Mouse (Mus musculus) 3T3-L1 (cell line): ENCODE measurements around the gene Wwox.

Experiments used
- DNase-seq: peaks from one replicate; pipeline ENCODE4 v3.0.0-alpha.2; 2015; ENCODE audit warnings: low read depth, low spot score

The Wwox gene

DNA sequence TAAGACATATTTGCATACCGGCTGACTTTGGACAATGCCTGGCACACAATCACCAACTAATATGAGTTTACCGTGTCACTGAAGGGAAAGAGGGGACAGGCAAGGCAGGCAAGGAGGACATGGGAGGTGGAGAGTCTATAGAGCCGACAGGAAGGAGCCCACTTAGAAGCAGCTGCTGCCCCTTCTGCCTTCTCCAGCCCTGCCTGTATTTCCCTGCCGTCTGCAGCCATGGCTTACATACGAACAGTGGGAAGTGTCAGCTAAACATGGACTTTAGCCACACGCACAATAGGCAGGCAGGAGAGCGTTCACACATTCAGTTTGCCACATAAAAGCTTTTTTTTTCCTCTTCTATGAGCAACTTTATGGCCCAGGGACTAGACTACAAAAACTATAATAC, 863.0 kb downstream of the Wwox start:
- DNase-seq, result no peak

DNA sequence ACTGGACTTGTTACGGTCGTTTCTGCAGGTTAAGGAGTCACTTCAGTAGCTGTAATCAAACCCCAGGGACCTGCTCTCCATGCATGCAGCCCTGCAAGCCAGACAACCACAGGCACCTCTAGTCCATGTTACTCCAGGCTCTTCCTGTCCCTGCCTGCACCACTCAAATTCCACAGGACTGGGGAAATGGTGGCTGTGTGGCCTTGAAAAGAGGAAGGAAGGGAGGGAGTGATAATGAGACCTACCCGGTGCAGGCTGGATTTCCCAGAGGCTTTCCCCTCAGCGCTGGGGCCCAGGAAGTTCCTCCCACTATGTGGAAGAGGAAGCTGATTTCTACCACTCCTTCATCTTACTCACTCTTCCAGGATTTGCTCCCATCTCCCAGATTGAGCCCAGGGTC, 868.0 kb downstream of the Wwox start:
- DNase-seq, result no peak

DNA sequence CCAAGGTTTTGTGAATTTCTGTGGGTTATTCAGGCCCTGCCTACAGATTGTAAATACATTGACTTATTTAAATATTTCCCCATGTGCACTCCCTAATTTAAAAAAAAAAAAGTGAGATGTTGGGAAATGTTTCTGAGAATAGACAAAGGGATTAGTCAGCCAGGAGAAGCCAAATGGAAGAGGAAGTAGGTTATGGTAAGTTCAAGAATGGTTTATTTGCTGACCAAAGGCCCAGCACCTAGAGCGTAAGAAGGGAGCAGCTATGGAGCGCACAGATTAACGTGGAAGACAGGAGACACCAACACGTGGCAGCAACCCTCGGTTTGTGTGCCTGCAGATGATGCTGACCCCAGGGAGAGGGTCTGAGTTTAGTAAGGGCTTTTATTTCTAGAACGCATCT, 871.5 kb downstream of the Wwox start:
- DNase-seq, result no peak

DNA sequence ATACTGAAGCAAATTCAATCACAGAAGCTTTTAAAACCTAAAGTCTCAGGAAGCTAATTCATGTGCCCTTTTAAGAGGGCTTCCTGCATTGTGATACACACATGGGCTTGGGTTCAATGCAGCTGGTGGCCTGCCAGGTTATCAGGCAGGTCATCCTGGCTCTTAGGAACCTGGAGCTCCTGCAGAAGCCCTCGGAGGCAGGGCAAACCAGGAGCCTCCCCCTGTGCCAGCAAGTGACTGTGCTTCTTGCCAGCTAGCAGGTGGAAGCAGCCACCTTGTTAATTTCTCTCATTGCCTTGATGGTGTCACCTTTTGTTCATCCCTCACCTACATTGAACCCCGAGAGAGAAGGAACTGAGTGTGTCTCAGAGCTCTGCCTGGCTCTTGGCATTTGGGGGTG, 872.9 kb downstream of the Wwox start:
- DNase-seq, result no peak

DNA sequence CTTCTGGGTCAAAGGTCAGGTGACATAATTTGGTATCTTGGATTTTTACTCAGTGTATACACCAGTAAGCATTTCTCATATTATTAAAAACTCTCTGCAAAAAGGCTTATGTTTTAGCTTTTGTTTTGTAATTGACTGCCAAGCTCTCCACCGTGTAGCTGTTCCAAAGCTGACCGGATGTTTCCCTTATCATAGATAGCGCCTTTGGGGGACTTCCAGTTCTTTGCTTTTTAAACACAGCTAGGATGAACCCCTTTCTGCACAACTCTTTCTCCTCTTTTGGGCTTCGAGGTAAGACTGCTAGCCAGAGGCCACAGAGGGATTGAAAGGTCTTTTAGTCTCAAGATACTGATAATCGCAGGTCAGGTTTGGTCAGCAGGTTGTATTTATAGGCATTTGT, 883.0 kb downstream of the Wwox start:
- no peak for DNase-seq

DNA sequence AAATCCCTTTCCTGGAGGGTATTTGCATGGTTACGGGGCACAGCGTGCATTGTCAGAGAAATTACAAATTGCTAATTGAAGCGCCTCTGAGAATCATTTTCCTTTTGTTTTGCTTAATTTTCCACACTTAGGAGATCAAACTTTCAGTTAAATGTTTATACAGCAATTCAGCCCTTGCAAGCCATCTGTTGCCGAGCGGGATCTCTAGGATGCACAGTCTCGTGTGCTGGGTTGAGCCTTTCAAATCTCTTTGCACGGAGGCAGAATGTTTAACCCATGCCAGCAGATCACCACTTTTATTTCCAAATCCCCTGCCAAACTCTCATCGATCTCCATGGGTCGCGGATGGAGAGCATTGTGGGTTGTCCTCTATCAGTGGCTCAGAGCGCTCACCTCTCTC, 891.2 kb downstream of the Wwox start:
- no peak for DNase-seq

DNA sequence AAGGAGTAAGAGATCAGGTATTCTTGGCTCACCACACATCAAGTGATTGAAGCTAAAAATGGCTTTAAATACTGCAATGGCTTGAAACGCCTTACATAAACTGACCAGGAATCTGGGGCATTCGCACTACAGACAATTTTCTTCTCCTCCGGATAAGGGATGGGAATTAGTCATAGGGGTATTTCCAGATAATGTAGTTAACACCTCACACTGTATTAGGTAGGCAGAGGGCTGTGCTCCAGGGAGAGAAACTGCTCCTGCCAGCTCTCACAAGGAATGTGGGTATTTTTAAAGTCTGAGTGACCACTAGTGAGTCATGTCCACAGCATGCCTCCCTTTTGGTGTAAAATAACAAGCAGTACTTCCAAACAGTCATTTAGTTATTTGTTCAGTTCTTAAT, 894.5 kb downstream of the Wwox start:
- peak; percentile 66 for DNase-seq

DNA sequence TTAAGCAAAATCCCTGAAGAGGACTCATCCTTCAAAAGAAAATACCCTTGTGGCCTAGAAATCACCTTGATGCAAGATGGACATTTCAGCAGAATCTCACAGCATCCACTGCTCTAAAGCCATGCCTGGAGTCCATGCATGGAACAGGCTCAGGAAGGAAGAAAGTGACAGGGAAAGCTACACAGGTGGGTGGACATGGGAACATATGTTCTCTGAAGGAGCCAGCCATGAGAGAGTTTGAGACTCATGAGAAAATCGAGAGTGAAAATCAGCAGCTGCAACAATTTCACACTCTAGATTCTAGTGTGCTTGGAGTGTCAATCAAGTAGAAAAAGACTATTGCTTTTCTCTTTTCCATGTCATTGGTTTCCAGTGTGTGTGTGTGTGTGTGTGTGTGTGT, 896.9 kb downstream of the Wwox start:
- DNase-seq, result no peak

DNA sequence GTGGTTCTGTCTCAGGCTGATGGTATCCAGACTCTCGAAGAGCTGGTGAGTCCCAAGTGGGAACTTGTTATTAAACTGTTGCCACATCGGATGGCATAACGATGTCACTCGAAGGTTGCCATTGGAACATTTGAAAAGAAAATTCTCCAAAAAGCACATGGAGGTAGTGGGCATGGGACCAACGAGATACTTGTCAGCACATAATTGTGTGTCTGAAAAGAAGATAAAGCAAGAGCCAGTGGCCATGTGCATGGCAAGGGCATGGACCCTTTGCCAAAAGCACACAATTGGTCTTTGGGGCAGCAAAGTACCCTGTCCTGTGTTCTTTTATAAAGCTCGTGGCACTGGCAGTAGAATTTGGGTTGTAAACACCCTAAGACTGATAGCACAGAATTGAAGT, 909.2 kb downstream of the Wwox start:
- no peak for DNase-seq

DNA sequence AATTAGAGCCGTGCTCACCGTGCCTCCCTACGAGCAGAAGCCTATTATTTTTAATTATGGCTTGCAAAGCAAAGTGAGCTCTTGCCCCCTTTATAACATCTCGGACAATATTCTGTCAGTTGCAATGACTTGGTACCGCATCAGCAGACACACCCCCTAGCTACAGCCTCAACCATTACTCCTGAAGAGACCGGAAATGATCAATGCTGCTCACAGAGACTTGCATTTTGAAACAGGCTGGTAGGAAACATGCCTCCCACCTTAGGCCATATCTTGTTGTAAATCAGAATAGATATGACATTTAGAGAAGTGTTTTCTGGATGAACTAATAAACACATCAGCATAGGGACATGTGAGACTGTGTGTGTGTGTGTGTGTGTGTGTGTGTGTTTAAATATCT, 911.3 kb downstream of the Wwox start:
- DNase-seq, result no peak

DNA sequence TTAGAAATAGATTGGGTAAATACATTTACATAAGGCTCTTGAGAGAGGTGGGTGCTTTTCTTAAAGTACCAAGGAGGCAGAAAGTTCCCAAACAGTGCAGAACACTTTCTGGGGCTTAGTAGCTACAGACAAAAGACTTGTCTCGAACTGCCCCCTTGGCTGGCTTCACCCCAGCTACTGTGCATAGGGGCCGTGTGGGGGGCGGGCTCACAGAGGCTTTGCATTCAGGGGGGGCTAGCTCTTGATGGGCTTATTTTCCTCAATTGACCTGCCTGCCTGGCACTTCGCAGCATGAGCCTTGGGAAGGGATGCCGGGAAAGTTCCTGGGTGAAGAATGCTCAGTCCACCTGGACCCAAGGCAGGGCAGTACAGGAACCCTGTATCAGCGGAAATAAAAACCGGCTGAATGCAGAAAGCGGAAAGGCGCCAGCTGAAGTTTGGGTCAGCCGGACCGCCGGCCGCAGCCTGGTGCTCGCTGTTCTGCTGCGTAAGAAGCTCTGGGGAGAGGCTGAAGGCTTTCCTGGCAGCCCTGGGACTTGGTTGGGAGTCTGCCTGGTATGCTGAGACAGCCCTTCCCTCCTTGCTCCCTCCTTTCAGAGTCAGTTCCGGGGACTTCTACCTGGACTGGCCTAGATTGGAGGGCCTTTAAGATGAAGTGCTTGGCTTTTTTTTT, 918.3 kb downstream of the Wwox start:
- DNase-seq, result no peak

DNA sequence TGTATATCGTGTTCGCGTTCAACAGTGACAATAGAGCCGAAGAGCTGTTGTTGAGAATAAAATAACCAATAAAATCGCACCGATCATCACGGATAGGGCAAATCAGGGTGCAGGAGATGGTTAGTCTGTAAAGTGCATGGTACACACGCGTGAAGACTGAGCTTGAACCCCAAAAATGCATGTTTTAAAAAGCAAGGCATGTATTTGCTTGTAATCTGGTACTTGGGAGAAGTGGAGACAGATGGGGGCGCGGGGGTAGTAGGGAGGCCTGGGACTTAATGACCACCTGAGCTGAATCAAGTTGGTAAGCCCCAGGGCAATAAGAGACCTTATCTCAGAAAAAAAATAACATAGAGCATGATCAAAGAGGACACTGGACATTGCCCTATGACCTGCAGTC, 919.0 kb downstream of the Wwox start:
- DNase-seq, result no peak

DNA sequence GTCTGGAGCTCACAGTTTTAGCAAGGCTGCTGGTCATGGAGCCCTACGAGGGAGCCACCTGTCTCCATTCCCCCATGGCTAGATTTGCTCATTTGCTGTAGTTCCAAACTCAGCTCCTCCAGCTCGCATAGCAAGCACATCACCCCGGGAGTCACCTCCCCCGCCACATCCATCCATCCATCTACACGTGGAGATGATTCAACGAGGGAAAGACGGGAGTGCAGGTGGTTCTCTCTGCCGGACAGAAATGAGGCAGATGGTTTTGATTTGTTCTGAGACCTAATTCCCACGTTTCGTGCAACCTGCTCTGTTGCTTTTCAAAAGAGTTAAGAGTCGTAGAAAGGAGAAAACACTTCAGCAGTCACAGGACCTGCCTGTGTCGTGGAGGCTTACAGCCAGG, 920.2 kb downstream of the Wwox start:
- no peak for DNase-seq

DNA sequence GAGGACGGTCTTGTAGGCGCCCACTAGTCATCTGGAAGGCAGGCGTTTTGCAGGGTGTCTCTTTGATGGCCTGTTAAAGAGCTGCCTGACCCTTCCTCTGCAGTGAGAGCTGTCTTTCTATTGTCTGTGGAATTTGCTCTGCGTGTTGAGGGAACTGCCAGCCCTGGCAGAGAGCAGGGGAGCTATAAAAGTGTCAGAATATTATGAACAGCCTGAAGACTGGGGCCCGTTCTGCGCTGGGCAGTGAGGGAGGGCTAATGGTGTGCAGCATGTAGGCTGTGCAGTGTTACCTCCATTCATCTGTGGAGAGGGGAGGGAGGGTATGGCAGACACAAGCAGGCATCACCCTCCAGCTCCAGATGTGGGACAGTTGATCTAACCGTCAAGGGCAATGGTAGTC, 923.1 kb downstream of the Wwox start:
- DNase-seq, result no peak

DNA sequence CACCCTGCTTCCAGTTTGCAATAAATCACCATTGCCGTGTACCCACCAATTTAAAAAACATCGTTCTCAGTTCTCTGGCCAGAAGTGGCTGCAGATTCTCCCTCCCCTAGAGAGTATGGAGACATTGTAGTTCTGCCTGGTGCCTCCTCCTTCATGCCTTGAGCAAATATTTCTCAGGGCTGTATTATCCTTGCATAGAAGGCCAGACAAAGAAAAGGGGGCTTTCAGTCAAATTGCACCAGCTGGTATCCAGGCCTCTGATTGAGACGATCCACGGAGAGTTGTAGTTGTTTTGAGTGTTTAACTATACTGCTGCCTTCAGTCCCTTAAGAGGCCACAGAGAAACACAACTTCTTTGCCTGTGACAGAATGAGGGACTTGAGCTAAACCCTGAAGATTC, 935.5 kb downstream of the Wwox start:
- no peak for DNase-seq

DNA sequence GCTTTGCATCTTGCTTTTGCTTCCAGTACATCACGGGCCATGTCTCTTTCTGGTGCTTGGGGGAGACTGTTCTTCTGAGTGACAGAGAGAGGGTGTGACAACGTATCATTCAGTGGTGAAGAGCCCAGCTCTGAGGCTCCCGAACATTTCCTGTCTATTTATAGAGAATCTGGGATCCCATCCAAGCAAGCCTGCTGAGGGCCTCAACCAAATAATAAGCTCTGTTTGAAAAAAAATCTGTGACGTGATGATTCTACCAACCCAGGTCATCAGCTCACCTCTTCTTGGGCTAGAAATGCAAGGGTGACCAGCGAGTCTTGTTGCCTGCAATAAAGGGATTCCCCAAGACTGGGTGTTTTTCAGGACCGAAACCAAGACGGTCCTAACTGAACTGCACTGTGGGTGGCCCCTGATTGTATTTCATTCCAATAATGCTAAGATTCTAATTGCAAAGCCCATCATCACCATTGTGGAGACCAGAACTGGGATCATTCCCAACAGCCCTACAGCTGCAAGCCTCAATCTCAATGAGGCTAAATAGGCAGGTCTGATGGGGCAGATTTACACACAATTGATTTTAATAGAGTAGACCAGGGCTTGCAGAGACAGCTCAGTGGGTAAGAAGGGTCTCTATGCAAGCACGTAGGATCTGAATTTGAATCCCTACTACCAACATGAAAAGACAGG, 936.0 kb downstream of the Wwox start:
- peak; percentile 34 for DNase-seq

DNA sequence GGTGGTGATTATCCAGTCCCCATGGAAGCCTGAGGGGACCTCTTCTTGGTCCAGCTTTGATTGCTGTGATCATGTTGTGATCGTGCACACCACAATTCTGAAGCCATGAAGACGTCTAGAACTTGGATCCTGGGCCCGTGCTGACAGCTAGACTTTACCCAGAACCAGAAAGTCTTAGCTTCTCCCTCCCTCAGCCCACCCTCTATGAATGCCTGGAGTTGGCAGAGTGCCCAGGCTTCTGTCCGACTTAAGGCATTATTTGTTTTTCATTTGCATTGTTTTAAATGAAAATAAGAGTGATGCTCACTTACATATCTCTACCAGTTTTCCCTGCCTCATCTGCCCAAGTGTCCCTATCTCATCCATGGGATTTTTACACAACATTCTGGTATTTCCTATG, 937.9 kb downstream of the Wwox start:
- no peak for DNase-seq

DNA sequence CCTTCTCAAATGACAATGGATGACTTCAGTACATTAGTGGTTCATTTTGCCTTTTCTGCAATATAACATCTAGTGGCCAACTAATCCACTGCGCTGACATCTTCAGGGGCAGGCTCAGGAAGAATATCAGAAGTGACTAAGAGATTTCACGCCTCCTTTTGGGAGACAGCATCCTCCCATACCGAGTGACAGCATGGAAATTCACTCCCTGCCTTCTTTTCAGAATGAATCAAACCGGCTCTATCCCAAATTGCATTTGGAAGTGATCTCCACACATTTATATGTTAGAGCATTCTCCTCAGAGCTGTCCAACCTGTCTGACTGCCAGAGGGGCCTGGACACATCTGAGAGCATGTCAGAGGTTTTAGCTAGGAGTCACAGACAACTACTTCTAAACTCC, 940.6 kb downstream of the Wwox start:
- no peak for DNase-seq

DNA sequence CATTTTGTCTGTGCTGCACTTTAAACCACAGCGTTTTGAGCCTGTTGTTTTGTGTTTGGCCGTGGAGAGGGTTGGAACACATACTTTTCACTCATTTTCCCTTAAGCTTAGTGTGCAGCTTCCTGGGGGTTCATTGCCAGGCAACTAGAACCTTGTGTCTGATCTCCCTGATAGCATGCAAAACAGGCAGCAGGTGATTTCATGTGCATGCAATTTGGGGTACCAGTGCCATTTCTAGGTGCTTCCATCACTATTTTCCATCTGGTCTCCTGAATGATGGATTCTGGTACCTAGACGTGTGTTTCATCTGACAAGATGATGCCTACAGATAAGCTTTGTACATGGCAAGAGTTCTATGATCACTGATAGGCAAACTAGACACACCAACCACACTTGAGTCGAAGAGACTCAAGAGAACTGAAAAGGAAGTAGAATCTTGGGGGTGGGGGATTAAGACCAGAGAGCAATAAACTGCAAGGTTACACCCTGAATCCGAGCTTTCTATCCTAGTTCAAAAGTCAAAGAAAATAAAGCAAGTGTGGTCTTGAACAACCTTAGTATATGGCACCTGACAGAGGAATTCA, 951.6 kb downstream of the Wwox start:
- DNase-seq, result no peak

DNA sequence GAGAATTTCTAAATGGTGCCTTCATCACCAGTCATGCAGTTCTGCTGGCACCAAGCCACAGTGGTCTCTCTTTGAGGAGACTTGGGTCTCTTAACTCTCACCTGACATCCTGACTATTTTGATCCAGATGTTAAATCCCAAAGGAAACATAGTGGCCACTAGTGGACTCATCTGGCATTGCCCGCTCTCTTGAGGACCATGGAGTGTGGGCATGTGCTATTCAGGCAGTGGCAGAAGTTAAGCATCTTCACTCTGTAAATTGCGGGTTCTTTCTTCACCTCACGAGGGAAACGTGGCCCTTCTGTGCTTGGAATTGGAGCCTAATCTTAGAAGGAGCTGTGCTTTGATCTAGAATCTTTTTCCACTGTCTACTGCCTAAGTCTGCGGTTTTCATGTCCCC, 956.4 kb downstream of the Wwox start:
- DNase-seq, result peak; percentile 12

DNA sequence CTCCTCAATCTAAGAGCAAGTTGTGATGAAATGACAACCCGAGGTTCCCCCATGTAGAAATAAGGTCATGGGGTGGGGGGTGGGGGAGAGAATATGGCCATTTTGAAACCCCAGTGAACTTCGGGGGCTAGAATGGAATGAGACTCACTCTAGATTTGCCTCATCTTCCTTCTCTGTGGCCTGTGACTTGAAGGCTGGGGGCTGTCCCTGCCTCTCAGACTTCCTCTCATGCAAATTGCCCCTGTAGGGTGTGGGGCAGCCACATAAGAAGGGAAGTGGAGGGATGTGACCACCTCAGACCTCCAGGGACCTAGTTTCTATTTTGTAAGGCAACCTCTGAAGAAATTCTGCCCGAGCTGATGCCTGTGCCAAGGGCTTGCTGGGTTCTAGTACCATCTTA, 958.5 kb downstream of the Wwox start:
- DNase-seq, result no peak

DNA sequence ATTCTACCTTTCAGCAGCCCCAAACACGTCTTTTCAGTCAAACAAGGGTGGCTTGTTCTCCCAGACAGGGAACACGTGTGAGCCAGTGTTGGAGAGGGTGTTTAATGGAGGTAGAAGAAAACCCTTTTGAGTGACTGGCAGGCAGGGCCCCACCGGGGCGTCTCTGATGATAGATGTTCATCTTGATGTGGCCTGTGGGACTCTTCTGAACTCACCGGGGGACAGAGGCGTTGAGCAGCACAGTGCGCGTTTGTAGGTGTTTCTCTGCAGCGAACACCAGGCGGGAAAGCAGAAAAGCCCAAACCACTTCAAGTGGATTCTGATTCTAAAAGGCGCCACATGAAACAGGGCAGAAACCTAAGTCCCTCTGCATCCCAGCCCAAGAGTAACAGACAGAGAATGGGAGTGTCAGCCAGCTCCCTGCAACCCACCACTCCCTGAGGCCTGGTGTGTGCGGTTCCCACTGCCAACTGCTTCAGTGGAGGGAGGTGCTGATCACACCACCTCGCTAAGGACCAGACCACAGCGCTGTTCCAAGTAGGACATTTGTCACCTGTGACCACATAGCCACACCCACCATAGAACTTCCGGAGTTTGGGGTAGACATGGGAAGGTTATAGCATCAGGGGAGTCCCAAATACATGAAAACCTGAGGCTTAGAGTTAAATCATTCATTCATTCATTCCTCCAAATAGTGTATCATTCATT, 960.7 kb downstream of the Wwox start:
- DNase-seq, result no peak
